Mouse (Mus musculus): Measurements from ENCODE around the gene 4933406M09Rik.

DNA sequence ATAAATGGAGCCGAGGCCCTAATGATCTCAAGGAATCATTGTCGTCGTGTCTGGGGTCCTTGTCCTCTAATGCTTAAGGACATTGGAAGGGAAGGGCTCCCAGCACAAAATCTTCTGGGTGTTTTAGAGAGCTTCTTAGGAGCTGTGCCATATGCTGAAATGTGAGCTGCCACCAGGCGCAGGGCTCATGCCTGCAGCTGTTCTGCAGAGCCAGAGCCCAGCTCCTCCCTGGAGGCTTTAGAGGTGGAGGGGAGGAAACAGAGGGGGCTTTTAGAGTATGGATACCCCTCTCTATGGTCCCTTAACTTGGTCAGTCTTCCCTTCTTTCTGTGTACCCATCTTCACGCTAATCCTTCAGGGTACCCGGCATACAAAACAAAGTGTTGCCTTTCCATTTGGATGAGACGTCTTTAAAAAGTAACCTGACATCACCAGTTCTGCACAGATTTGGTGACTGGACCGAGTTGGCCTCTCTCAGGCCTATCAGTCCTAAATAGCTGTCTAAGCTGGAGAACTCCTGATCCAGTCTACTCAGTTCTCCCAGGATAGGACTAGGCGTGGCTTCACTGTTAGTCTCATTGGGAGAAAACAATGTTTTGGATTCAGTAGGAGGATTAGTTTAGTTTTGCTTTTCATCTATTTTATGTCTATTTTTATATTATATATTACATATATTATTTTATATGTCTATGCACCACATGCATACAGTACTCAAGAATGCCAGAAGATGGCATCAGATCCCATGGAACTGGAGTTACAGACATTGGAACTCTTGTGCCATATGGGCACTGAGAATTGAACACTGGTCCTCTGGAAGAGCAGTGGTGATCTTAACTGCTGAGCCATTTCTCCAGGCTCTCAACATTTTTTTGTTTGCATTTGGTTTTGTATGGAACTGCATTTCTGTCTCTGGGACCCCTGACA is 26.2 kb downstream of the 4933406M09Rik start:
- TF ChIP-seq POLR2A (IDR thresholded peaks at IDR 0.05; ENCODE audit: insufficient read depth, low read depth, low read length) (no peak), CTCF (IDR thresholded peaks at IDR 0.05; ENCODE audit: insufficient read depth, low read depth, low read length) (no peak)

Measured in olfactory bulb, adult 2 months (tissue).